Mouse (Mus musculus) stomach, postnatal 0 days (tissue): ENCODE measurements around the gene Adat3.

Experiments used
- CTCF ChIP-seq: IDR thresholded peaks from 2 replicates; pipeline ENCODE4 v1.5.1; 2016; ENCODE audit warnings: antibody characterized with exemption, low read depth, mild to moderate bottlenecking, moderate library complexity
- EP300 ChIP-seq: optimal IDR thresholded peaks from 2 replicates; pipeline ENCODE3; 2016; ENCODE audit warnings: antibody characterized with exemption

DNA sequence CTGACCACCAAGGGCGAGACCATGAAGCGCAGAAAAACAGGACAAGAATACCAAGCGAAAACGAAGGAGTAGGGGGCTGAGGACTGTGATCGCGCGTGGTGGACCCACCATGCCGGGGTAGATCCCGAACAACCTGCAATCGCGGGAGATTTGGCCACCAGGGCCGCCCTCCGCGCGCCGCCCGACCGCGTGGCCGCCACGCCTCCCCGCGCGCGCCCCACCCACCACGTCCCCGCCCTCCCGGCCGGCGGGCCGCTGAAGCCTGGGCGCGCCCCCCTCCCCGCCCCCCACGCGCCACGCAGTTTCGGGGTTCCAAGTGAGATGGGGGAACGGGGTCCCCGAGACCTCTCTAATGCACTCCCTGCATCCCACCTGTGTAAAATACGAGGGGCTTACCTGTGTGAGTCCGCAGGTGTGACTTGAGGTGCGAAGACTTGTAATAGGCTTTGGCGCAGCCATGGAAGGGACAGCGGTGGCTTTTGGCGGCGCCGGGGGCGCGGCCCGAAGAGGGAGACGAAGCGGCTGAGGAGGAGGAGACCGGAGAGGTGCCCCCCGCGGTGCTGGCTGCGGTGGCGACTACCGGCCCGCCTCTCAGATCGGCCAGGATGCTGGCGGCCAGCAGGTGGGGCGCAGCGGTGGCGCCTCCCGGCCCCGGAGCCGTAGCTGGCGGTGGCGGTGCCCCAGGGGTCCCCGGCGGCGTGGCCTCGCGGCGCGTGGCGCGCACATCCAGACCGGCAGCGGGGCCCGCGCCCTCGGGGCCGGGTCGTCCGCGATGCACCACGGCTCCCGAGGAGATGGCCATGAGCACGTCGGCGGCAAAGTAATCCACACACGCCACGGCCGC, 26.1 kb upstream of the Adat3 start:
- TF ChIP-seq EP300 (no peak), CTCF (peak; percentile 39)
